Mouse (Mus musculus) hindbrain, embryonic 13.5 days (tissue): ENCODE data around the gene Fadd. TPM values are rescaled to one million over a fixed set of nuclear protein-coding genes. Genes with fewer than 3 reads are reported as not detected.
A peak's percentile ranks its signal among the peaks of the same experiment; 100 is the strongest.

ENCODE experiments used
- ATAC-seq: fragments of 200-750 bp; cut with Nextera tagmentation; 2 replicates; pipeline ENCODE4 v1.8.0; 2017; ENCODE audit warnings: moderate TSS enrichment; ENCODE audit not compliant: low FRiP score
- H3K27ac ChIP-seq: fragments of 300-500 bp; sonication (generic); 2 replicates; pipeline ENCODE4 v1.5.1; 2015; ENCODE audit warnings: inconsistent platforms, mild to moderate bottlenecking, moderate library complexity
- H3K27me3 ChIP-seq: fragments of 300-500 bp; sonication (generic); 2 replicates; pipeline ENCODE4 v1.6.1; 2015; ENCODE audit warnings: mild to moderate bottlenecking, inconsistent platforms
- H3K36me3 ChIP-seq: fragments of 300-500 bp; sonication (generic); 2 replicates; pipeline ENCODE4 v1.6.1; 2015; ENCODE audit warnings: mild to moderate bottlenecking, inconsistent platforms
- H3K4me1 ChIP-seq: fragments of 300-500 bp; sonication (generic); replicated peaks from 2 replicates; pipeline ENCODE4 v1.6.1; 2015; ENCODE audit warnings: inconsistent platforms
- H3K4me2 ChIP-seq: fragments of 300-500 bp; sonication (generic); 2 replicates; pipeline ENCODE4 v1.6.1; 2015; ENCODE audit warnings: inconsistent platforms, mild to moderate bottlenecking, moderate library complexity
- H3K4me3 ChIP-seq: fragments of 300-500 bp; sonication (generic); 2 replicates; pipeline ENCODE4 v1.5.1; 2015; ENCODE audit warnings: mild to moderate bottlenecking, inconsistent platforms
- H3K9ac ChIP-seq: fragments of 300-500 bp; sonication (generic); 2 replicates; pipeline ENCODE4 v1.6.1; 2015; ENCODE audit warnings: mild to moderate bottlenecking, inconsistent platforms
- H3K9me3 ChIP-seq: fragments of 300-500 bp; sonication (generic); 2 replicates; pipeline ENCODE4 v1.6.1; 2016; ENCODE audit warnings: inconsistent platforms
- WGBS: fragments of 180-500 bp; shearing (Covaris S2); methylation state at CpG from one replicate; pipeline ENCODE4 v1.1.7; 2015; 5-methylcytosine and 5-hydroxymethylcytosine counted together
- polyA plus RNA-seq: library from polyadenylated mRNA; unstranded; fragments of >200 nt; fragmentation: Nextera tagmentation; extraction: Ambion mirVana; gene quantifications from 2 replicates; pipeline ENCODE4 v1.2.1, GENCODE M21; 2015

Fadd gene
- polyA plus RNA-seq, 1 experiment from 2014 or later = 5.1 TPM

DNA sequence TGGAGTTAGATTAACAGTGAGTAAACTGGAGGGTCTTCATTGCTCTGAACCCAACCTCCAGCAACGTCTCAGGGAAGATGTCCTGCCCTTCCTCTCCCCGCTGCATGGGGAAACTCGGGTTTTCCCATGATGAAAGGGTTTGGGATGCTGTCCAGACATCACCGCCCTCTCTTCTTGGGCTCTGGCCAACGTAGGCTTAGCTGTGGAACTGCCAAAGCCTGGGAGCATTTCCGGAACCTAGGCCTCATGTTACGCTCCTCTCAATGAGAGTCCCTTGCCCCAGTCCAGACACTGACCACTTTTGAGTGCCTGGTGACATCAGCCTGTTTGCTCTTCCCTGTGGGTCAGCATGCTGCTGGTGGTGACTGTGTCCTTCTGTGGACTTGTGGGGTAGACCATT, 12.8 kb downstream of the Fadd start:
- H3K36me3 ChIP-seq = no peaks in the 10 kb centered on the region
- H3K9me3 ChIP-seq = no peaks in the 10 kb centered on the region
- no peak for ATAC-seq
- H3K27me3 ChIP-seq = 0 out of 2 replicates have a peak, but pooled peaks cover 13% of the 10 kb centered on the region
- 83% methylated on average over 7 of the region's 7 CpGs for WGBS
- no peak overlapping the region for H3K4me2 ChIP-seq
- no peaks in the 10 kb centered on the region for H3K4me1 ChIP-seq
- no peak overlapping the region for H3K4me3 ChIP-seq
- no peak overlapping the region for H3K9ac ChIP-seq
- no peak overlapping the region for H3K27ac ChIP-seq

DNA sequence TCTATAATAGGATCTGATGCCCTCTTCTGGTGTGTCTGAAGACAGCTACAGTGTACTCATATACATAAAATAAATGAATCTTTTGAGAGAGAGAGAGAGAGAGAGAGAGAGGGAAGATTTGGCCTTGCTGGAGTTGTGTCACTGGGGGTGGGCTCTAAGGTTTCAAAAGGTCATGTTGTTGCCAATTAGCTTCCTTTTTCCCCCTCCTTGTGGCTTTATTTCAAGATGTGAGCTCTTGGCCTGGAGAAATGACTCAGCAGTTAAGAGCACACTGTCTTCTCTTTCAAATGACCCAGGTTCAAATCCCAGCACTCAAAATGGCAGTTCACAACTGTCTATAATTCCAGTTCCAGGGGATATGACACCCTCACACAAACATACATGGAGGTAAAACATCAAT, 14.2 kb downstream of the Fadd start:
- Histone ChIP-seq H3K36me3 (no peaks in the 10 kb centered on the region), H3K4me2 (no peak overlapping the region), H3K27me3 (0 out of 2 replicates have a peak, but pooled peaks cover 16% of the 10 kb centered on the region), H3K27ac (no peak overlapping the region), H3K4me3 (no peak overlapping the region), H3K9me3 (no peaks in the 10 kb centered on the region), H3K4me1 (no peaks in the 10 kb centered on the region), H3K9ac (no peak overlapping the region)
- no peak for ATAC-seq

DNA sequence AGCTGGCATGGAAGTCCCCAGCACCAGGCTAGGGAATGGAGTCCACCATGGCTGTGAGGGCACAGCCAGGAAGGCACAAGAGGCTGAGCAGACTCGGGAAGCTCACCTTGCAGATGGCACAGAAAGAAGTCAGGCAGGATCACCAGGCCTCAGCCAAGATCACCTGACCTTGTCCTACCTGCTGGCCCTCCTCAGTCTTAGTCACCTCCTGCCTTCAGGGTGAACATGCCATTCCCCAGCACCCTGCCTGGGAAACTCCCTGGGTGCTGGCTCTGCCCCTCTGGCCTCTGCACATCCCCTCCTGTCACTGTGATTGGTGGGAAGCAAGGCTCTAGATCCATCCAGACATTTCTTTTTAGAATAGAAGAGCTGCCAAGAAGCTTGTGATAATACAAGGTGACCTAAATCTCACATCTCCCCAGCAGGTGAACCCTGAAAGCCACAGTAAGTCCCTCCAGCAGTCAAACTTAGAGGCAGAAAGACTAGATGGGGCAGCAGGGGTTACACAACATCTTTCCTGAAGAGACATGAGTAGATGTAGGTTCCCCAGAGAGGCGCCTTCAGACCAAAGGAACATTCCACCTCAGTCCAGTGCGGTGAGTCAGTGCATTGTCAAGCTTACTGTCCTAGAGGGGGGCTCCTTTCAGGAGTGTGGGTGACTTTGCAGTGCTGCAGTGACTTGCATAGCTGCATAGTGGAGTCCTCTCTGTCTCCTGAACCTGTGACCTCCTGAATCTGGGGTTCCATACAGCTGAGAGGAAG, 15.2 kb downstream of the Fadd start:
- H3K27me3 ChIP-seq = 0 out of 2 replicates have a peak, but pooled peaks cover 16% of the 10 kb centered on the region
- H3K9ac ChIP-seq = no peak overlapping the region
- no peaks in the 10 kb centered on the region for H3K4me1 ChIP-seq
- no peak overlapping the region for H3K4me3 ChIP-seq
- H3K4me2 ChIP-seq = no peak overlapping the region
- H3K27ac ChIP-seq = no peak overlapping the region
- H3K36me3 ChIP-seq = no peaks in the 10 kb centered on the region
- 76% methylated on average over 3 of the region's 3 CpGs for WGBS
- no peak for ATAC-seq
- no peaks in the 10 kb centered on the region for H3K9me3 ChIP-seq

DNA sequence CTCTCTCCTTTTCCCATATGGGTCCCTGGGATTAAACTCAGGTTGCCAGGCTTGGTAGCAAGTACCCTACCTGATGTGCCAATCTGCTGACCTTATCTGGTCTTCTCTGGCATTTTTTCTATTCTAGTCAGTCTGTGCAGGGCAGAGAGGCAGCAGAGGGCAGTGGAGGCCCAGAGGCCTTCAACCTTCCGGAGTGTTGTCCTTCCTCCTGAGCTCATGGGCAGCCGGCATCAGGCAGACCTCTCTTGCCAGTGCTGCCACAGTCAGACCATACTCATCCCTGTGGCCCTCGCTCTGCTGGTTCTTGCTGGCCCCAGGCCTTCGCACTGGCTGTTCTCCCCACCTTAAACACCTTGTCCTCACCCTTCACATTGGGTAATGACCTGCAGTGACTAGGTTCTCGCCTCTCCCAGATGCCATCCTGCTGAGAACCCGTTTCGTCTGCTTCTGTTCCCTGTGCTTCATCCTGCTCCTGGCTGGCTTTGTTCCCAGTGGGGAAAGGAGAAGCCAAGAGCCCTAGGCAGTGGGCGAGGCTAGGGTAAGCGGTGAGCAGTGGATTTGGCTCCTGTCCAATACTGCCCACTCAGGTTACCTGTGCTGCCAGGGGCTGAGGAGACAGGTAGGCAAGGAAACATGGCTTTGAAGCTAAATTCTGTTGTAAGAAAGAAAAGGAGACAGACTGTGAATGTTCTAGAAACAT, 18.7 kb downstream of the Fadd start:
- H3K4me2 ChIP-seq = no peak overlapping the region
- H3K36me3 ChIP-seq = no peaks in the 10 kb centered on the region
- 66% methylated on average over 9 of the region's 9 CpGs for WGBS
- ATAC-seq = no peak
- H3K9ac ChIP-seq = no peak overlapping the region
- no peak overlapping the region for H3K4me3 ChIP-seq
- no peaks in the 10 kb centered on the region for H3K4me1 ChIP-seq
- H3K27ac ChIP-seq = no peak overlapping the region
- no peaks in the 10 kb centered on the region for H3K9me3 ChIP-seq
- H3K27me3 ChIP-seq = peaks cover 22% of the 10 kb centered on the region; the same call in 1 of the 2 replicates

DNA sequence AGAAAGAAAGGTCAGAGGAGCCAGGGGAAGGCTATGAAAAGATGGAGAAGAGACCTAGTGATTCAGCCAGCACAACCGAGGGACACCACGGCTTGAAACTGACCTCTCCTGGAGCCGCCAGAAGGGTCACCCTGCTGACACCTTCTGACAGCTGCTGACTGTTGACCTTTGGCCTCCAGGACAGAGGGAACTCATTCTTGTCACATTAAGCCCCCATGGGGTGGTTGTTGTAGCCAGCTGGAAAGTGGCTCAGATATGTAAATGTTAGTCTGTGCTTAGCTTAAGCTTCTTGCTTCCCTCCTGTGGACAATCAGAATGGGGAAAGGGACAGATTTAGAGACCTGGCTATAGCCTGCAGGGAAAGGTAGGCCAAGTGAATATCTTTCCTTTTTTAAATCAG, 20.2 kb downstream of the Fadd start:
- H3K4me1 ChIP-seq = no peaks in the 10 kb centered on the region
- H3K4me3 ChIP-seq = no peak overlapping the region
- no peak overlapping the region for H3K9ac ChIP-seq

DNA sequence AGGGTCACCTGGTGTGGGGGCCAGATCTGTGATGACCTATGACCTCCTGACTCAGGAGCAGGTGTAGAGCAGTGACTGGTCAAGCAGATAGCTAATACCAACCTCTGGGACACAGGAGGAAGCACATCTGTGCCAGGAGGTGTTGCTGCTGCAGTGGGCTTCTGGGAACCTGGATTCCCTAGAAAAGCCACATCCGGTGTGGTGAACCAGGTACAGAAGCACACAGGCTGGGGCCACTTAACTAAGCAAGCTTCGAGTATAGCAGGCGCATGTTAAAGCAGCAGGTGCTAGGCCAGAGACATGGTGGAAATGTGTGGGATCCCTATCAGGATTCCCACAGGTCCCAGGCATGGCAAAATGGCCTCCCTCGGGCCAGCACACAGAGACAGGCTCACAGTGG, 21.7 kb downstream of the Fadd start:
- no peaks in the 10 kb centered on the region for H3K36me3 ChIP-seq
- no peak overlapping the region for H3K4me3 ChIP-seq
- peaks cover 27% of the 10 kb centered on the region for H3K27me3 ChIP-seq
- no peak for ATAC-seq
- H3K9ac ChIP-seq = no peak overlapping the region
- no peaks in the 10 kb centered on the region for H3K9me3 ChIP-seq
- H3K4me2 ChIP-seq = no peak overlapping the region
- no peak overlapping the region for H3K27ac ChIP-seq
- WGBS = 92% methylated on average over 4 of the region's 4 CpGs
- no peaks in the 10 kb centered on the region for H3K4me1 ChIP-seq

More for the DNA sequence above, 20.2 kb downstream of the Fadd start:
- WGBS = 0% methylated on average over 3 of the region's 3 CpGs
- peaks cover 18% of the 10 kb centered on the region; the same call in 1 of the 2 replicates for H3K27me3 ChIP-seq
- H3K9me3 ChIP-seq = no peaks in the 10 kb centered on the region
- no peaks in the 10 kb centered on the region for H3K36me3 ChIP-seq
- ATAC-seq = no peak
- H3K4me2 ChIP-seq = no peak overlapping the region
- H3K27ac ChIP-seq = no peak overlapping the region

DNA sequence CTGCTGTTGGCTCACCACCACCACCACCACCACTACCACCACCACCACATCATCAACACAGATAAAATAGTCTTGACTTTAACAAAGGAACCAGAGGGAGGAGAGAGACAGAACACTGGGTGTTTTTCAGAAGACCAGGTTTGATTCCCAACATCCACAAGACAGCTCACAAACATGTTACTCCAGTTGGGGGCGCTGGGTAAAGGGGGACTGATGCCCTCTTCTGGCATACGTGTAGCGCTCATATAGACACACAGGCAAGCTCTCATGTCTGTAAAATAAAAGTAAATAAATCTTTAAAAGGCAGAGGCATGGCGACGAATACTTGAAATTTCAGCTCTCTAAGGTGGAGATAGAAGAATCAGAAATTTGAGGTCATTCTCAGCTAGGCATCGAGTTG, 23.7 kb downstream of the Fadd start:
- no peak overlapping the region for H3K9ac ChIP-seq
- no peak overlapping the region for H3K4me3 ChIP-seq
- no peaks in the 10 kb centered on the region for H3K9me3 ChIP-seq
- no peaks in the 10 kb centered on the region for H3K36me3 ChIP-seq
- H3K4me2 ChIP-seq = no peak overlapping the region
- WGBS = 60% methylated on average over 6 of the region's 6 CpGs
- peaks cover 4% of the 10 kb centered on the region for H3K4me1 ChIP-seq
- ATAC-seq = no peak
- no peak overlapping the region for H3K27ac ChIP-seq
- H3K27me3 ChIP-seq = peaks cover 23% of the 10 kb centered on the region

DNA sequence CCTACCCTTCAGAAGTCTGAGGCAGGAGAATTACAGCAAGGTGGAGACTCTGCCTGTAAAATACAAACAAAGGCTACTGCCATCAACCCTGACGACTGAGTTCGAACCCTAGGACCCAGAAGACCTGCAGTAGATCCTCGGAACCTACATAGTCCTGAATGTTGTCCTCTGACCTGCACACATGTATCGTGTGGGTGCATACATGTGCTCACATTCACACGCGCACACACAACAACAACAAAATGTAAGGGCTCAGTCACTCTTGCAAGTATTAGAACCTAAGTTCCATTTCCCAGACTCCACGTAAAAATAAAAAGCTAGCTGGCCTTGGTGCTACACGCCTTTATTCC, 28.2 kb downstream of the Fadd start:
- ATAC-seq = no peak

DNA sequence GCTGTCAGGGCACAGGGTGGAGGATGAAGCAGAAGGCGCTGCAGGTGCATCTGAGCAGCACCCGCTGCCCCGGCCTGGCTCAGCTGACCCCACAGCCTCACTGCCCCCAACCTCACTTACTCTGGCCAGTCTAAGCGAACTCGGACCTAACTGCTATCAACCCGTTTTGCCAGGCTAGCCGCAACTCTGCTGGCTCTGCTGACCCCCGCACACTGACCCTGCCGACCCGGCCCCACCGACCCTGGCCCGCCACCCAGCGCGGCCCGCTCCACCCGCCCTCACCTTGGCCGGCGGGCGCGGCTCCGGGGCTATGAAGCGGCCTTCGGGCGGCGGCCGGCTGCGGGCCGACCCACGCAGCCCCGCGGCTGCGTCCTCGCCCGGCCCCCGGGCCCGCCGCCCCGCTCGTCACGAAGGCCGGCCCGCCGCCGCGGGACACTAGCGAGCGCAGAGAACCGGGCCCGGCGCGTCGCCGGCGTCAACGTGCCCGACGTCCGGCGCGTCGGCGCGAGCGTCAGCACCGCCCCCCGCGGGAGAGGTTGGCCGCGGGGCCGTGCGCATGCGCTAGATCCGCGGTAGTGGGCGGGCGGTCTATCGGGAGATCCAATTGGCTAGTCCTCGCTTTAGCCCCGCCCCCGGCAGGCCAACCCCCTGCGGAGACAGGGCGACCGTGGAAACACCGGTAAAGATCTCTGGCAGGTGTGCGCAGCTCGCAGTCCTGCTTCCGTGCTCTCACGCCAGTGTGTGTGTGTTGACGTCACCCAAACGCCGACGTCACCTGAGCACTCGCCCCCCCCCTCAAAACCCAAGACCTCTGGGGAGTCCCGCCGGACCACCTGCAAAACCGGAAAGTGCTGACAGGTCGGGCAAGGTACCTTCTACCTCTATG, 28.8 kb downstream of the Fadd start, which contains the start of gene Ppfia1:
Gene Ppfia1 (minus strand): TSS at position 493 of the 886 bp plus-strand sequence.
- peak within 1 kb of the TSS; percentile 82 for H3K27ac ChIP-seq
- WGBS = under 1% methylated on average over 88 of the region's 97 CpGs
- H3K9ac ChIP-seq = peak within 1 kb of the TSS; percentile 97
- H3K4me1 ChIP-seq = peaks cover 35% of the 10 kb centered on the region
- peaks cover 17% of the 10 kb centered on the region for H3K27me3 ChIP-seq
- H3K36me3 ChIP-seq = peaks cover 28% of the 10 kb centered on the region
- no peaks in the 10 kb centered on the region for H3K9me3 ChIP-seq
- peak; percentile 95 for ATAC-seq
- H3K4me2 ChIP-seq = peak within 1 kb of the TSS; percentile 85
- peak within 1 kb of the TSS; percentile 94 for H3K4me3 ChIP-seq

More for the DNA sequence above, 28.2 kb downstream of the Fadd start:
- peaks cover 17% of the 10 kb centered on the region for H3K27me3 ChIP-seq
- H3K4me2 ChIP-seq = peak overlapping the region; percentile 85
- H3K9ac ChIP-seq = peak overlapping the region; percentile 97
- no peaks in the 10 kb centered on the region for H3K9me3 ChIP-seq
- peak overlapping the region; percentile 94 for H3K4me3 ChIP-seq
- peaks cover 24% of the 10 kb centered on the region for H3K36me3 ChIP-seq
- WGBS = 29% methylated on average over 8 of the region's 8 CpGs
- H3K27ac ChIP-seq = peak overlapping the region; percentile 82
- H3K4me1 ChIP-seq = peaks cover 35% of the 10 kb centered on the region

DNA sequence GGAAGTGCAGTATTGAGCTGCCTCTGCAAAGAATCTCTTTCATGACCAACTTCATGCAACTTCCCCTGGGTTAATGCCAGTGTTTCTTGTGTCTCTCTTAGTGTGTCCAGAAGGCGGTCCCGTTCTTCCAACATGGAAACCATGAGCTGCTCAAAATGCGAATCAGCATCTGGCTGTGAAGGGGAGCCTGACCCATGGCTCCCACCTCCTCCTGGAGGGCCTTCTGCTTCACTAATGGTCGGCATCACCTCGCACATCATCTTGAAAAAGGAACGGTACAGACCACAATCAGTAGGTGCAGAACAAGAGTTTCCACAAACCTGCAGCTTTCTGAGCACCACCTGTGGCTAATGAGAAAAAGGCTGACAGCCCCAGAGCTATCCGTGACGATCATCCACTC, 30.0 kb downstream of the Fadd start:
- no peaks in the 10 kb centered on the region for H3K9me3 ChIP-seq
- peaks cover 17% of the 10 kb centered on the region for H3K27me3 ChIP-seq
- peaks cover 28% of the 10 kb centered on the region for H3K36me3 ChIP-seq

DNA sequence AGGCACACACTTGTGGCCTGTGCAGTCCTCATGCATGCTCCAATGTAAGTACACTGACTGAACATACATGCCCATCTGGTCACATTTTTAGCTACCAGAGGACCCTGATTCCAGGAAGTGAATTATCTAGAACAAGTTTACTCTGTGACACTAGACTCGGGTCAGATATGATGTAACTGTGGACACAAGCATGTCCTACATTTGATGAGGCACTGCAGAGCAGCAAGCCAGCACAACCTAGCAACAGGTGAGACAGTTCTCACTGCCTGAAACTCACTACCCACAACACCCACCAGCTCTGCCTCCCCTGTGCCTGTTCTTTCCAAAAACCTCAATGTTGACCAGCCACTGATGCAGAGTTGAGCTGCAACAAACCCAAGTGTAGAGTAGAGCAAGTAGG, 31.5 kb downstream of the Fadd start:
- 97% methylated on average over 1 of the region's 1 CpGs for WGBS
- H3K27me3 ChIP-seq = peaks cover 8% of the 10 kb centered on the region
- no peak overlapping the region for H3K4me2 ChIP-seq
- peaks cover 39% of the 10 kb centered on the region for H3K36me3 ChIP-seq
- no peak overlapping the region for H3K4me3 ChIP-seq
- peaks cover 37% of the 10 kb centered on the region for H3K4me1 ChIP-seq
- H3K27ac ChIP-seq = no peak overlapping the region
- no peak overlapping the region for H3K9ac ChIP-seq
- H3K9me3 ChIP-seq = no peaks in the 10 kb centered on the region
- no peak for ATAC-seq

More for the DNA sequence above, 30.0 kb downstream of the Fadd start:
- 87% methylated on average over 8 of the region's 8 CpGs for WGBS
- Histone ChIP-seq H3K4me2 (peak overlapping the region; percentile 85), H3K4me3 (peak overlapping the region; percentile 94), H3K27ac (no peak overlapping the region), H3K9ac (peak overlapping the region; percentile 97), H3K4me1 (peaks cover 35% of the 10 kb centered on the region)
- no peak for ATAC-seq
